Mouse (Mus musculus) lung, adult 18-20 months (tissue): ENCODE results near the gene Oaz1.

Source experiments
- DNase-seq, 2 experiments: peaks; one replicate each; pipeline ENCODE4 v3.0.0; 2022; ENCODE audit warnings: mixed read lengths in 2 of 2

Oaz1 gene

GRCm38 (mm10) chr10:80826151-80827062 is at the start of gene Oaz1:
Oaz1 (plus strand) TSS chr10:80826656.
- DNase-seq: peak; percentile 100

GRCm38 (mm10) chr10:80777123-80777522 is 49.3 kb upstream of the Oaz1 start:
- DNase-seq: no peak

- DNase-seq: no peak
Measured at GRCm38 (mm10) chr10:80779565-80779964, 46.9 kb upstream of the Oaz1 start.

GRCm38 (mm10) chr10:80784302-80784701 is 42.2 kb upstream of the Oaz1 start:
- DNase-seq: no peak

- no peak for DNase-seq
Measured at GRCm38 (mm10) chr10:80784871-80785270, 41.6 kb upstream of the Oaz1 start.

GRCm38 (mm10) chr10:80785963-80786362 is 40.5 kb upstream of the Oaz1 start:
- no peak for DNase-seq

- DNase-seq: no peak
Measured at GRCm38 (mm10) chr10:80787517-80787916, 38.9 kb upstream of the Oaz1 start.

GRCm38 (mm10) chr10:80790761-80791404 is 35.6 kb upstream of the Oaz1 start:
- no peak for DNase-seq

GRCm38 (mm10) chr10:80791476-80792174 is 34.8 kb upstream of the Oaz1 start:
- DNase-seq: no peak

- no peak for DNase-seq
Measured at GRCm38 (mm10) chr10:80792175-80793032, 34.1 kb upstream of the Oaz1 start.

GRCm38 (mm10) chr10:80793033-80793784 is 33.2 kb upstream of the Oaz1 start:
- DNase-seq: no peak

GRCm38 (mm10) chr10:80793803-80794202 is 32.7 kb upstream of the Oaz1 start:
- DNase-seq: no peak

GRCm38 (mm10) chr10:80794750-80795149 is 31.7 kb upstream of the Oaz1 start:
- no peak for DNase-seq

GRCm38 (mm10) chr10:80796307-80796848 is 30.1 kb upstream of the Oaz1 start:
- no peak for DNase-seq

- DNase-seq: no peak
Measured at GRCm38 (mm10) chr10:80797186-80798149, 29.0 kb upstream of the Oaz1 start.

- peak; percentile 96 to 97 for DNase-seq
Measured at GRCm38 (mm10) chr10:80798150-80799006, 28.1 kb upstream of the Oaz1 start, which contains the start of the genes Sf3a2 and Plekhj1. Sf3a2 (plus strand) TSS chr10:80798198. Plekhj1 (minus strand) TSS chr10:80798626.

GRCm38 (mm10) chr10:80799070-80799566 is 27.3 kb upstream of the Oaz1 start:
- DNase-seq: no peak

GRCm38 (mm10) chr10:80802204-80802912 is 24.1 kb upstream of the Oaz1 start:
- DNase-seq: no peak
